Mouse (Mus musculus): ENCODE results near the gene Tmprss11f. TPM values are rescaled to one million over a fixed set of nuclear protein-coding genes. Genes with fewer than 3 reads are reported as not detected.

Tmprss11f gene
- not detected for polyA plus RNA-seq (2012; fragmentation: generic; extraction: Trizol)

GRCm38 (mm10) chr5:86632324-86632723 is at the start of gene Tmprss11f:
Gene Tmprss11f (minus strand): TSS chr5:86632424.

GRCm38 (mm10) chr5:86676262-86676661 is 44.0 kb upstream of the Tmprss11f start, which contains the start of gene Tmprss11b:
Gene Tmprss11b (minus strand): TSS chr5:86676362.

GRCm38 (mm10) chr5:86518500-86518899 is 113.7 kb downstream of the Tmprss11f start, which contains the start of gene Tmprss11g:
Gene Tmprss11g (minus strand): TSS chr5:86518600.

Other genes with a start within 250 kb of the Tmprss11f start
- gene Tmprss11a, start 163.4 kb downstream of the Tmprss11f start, polyA plus RNA-seq (2012; fragmentation: generic; extraction: Trizol): not detected
- gene Tmprss11g, start 113.8 kb downstream of the Tmprss11f start, polyA plus RNA-seq (2012; fragmentation: generic; extraction: Trizol): not detected
- not detected for gene Tmprss11b, start 43.9 kb upstream of the Tmprss11f start, polyA plus RNA-seq (2012; fragmentation: generic; extraction: Trizol)
- not detected for gene Tmprss11e, start 113.4 kb upstream of the Tmprss11f start, polyA plus RNA-seq (2012; fragmentation: generic; extraction: Trizol)
- gene Ythdc1, start 171.8 kb upstream of the Tmprss11f start, polyA plus RNA-seq (2012; fragmentation: generic; extraction: Trizol): 10 to 100 TPM in 1 of 2 experiments, 1 to 10 TPM in 1; 3.1 to 17.5 TPM

Measured in C3H10T1/2 (cell line).